Mouse (Mus musculus): ENCODE data around the gene Irf2. TPM values are rescaled to one million over a fixed set of nuclear protein-coding genes. Genes with fewer than 3 reads are reported as not detected.

Gene Irf2
- polyA plus RNA-seq, 1 experiment from 2014 or later = 43.3 TPM

GRCm38 (mm10) chr8:46735505-46735904 lies 4.0 kb upstream of the Irf2 start:
- no peaks in the 10 kb centered on the region for H3K4me1 ChIP-seq (replicated peaks; ENCODE audit: control insufficient read depth, insufficient read depth, low read length)
- no peak overlapping the region for H3K4me3 ChIP-seq (ENCODE audit: low read depth, low read length)
- H3K9me3 ChIP-seq (ENCODE audit: control insufficient read depth) = no peaks in the 10 kb centered on the region
- no peak for TF ChIP-seq CTCF (IDR thresholded peaks at IDR 0.05; ENCODE audit: low read depth)
- ATAC-seq = no peak
- H3K27me3 ChIP-seq (replicated peaks; ENCODE audit: control insufficient read depth, insufficient read depth, low read length) = no peaks in the 10 kb centered on the region
- no peak overlapping the region for H3K4me2 ChIP-seq (replicated peaks; ENCODE audit: low read depth)
- H3K27ac ChIP-seq (ENCODE audit: low read depth, low read length) = no peak overlapping the region
- 84% methylated on average over 11 of the region's 11 CpGs for WGBS
- no peak overlapping the region for H3K9ac ChIP-seq (ENCODE audit: low read depth, low read length)
- H3K36me3 ChIP-seq (ENCODE audit: control insufficient read depth, insufficient read depth) = no peaks in the 10 kb centered on the region

- Histone ChIP-seq H3K27ac (ENCODE audit: low read depth, low read length) (no peak overlapping the region), H3K4me2 (replicated peaks; ENCODE audit: low read depth) (no peak overlapping the region), H3K36me3 (ENCODE audit: control insufficient read depth, insufficient read depth) (no peaks in the 10 kb centered on the region), H3K27me3 (replicated peaks; ENCODE audit: control insufficient read depth, insufficient read depth, low read length) (no peaks in the 10 kb centered on the region), H3K4me1 (replicated peaks; ENCODE audit: control insufficient read depth, insufficient read depth, low read length) (no peaks in the 10 kb centered on the region), H3K9me3 (ENCODE audit: control insufficient read depth) (no peaks in the 10 kb centered on the region), H3K9ac (ENCODE audit: low read depth, low read length) (no peak overlapping the region), H3K4me3 (ENCODE audit: low read depth, low read length) (no peak overlapping the region)
- TF ChIP-seq CTCF (IDR thresholded peaks at IDR 0.05; ENCODE audit: low read depth) = peak; percentile 56
- ATAC-seq = no peak
- WGBS = 84% methylated on average over 3 of the region's 3 CpGs
Measured at GRCm38 (mm10) chr8:46736260-46736659, 3.3 kb upstream of the Irf2 start.

GRCm38 (mm10) chr8:46737421-46737820 lies 2.1 kb upstream of the Irf2 start:
- no peaks in the 10 kb centered on the region for H3K36me3 ChIP-seq (ENCODE audit: control insufficient read depth, insufficient read depth)
- H3K27me3 ChIP-seq (replicated peaks; ENCODE audit: control insufficient read depth, insufficient read depth, low read length) = no peaks in the 10 kb centered on the region
- no peak overlapping the region for H3K4me3 ChIP-seq (ENCODE audit: low read depth, low read length)
- no peaks in the 10 kb centered on the region for H3K9me3 ChIP-seq (ENCODE audit: control insufficient read depth)
- no peak overlapping the region for H3K4me2 ChIP-seq (replicated peaks; ENCODE audit: low read depth)
- H3K4me1 ChIP-seq (replicated peaks; ENCODE audit: control insufficient read depth, insufficient read depth, low read length) = peaks cover 2% of the 10 kb centered on the region; the same call in 1 of the 2 replicates
- no peak overlapping the region for H3K27ac ChIP-seq (ENCODE audit: low read depth, low read length)
- H3K9ac ChIP-seq (ENCODE audit: low read depth, low read length) = no peak overlapping the region
- no peak for TF ChIP-seq CTCF (IDR thresholded peaks at IDR 0.05; ENCODE audit: low read depth)
- WGBS = 74% methylated on average over 10 of the region's 10 CpGs
- ATAC-seq = no peak

GRCm38 (mm10) chr8:46737907-46738306 lies 1.6 kb upstream of the Irf2 start:
- H3K27ac ChIP-seq (ENCODE audit: low read depth, low read length) = 0 out of 2 replicates have a peak overlapping the region, but pooled peaks have one; percentile 83
- TF ChIP-seq CTCF (IDR thresholded peaks at IDR 0.05; ENCODE audit: low read depth) = no peak
- peak overlapping the region; percentile 76 for H3K4me2 ChIP-seq (replicated peaks; ENCODE audit: low read depth)
- no peak overlapping the region for H3K4me3 ChIP-seq (ENCODE audit: low read depth, low read length)
- peak overlapping the region; percentile 23; the same call in 1 of the 2 replicates for H3K9ac ChIP-seq (ENCODE audit: low read depth, low read length)
- H3K9me3 ChIP-seq (ENCODE audit: control insufficient read depth) = no peaks in the 10 kb centered on the region
- no peaks in the 10 kb centered on the region for H3K36me3 ChIP-seq (ENCODE audit: control insufficient read depth, insufficient read depth)
- H3K27me3 ChIP-seq (replicated peaks; ENCODE audit: control insufficient read depth, insufficient read depth, low read length) = no peaks in the 10 kb centered on the region
- H3K4me1 ChIP-seq (replicated peaks; ENCODE audit: control insufficient read depth, insufficient read depth, low read length) = peaks cover 7% of the 10 kb centered on the region; the same call in 1 of the 2 replicates
- 54% methylated on average over 3 of the region's 3 CpGs for WGBS
- ATAC-seq = no peak

- H3K9ac ChIP-seq (ENCODE audit: low read depth, low read length) = peak overlapping the region; percentile 99
- H3K4me1 ChIP-seq (replicated peaks; ENCODE audit: control insufficient read depth, insufficient read depth, low read length) = peaks cover 7% of the 10 kb centered on the region; the same call in 1 of the 2 replicates
- no peaks in the 10 kb centered on the region for H3K27me3 ChIP-seq (replicated peaks; ENCODE audit: control insufficient read depth, insufficient read depth, low read length)
- 37% methylated on average over 5 of the region's 5 CpGs for WGBS
- H3K4me3 ChIP-seq (ENCODE audit: low read depth, low read length) = peak overlapping the region; percentile 94
- H3K9me3 ChIP-seq (ENCODE audit: control insufficient read depth) = no peaks in the 10 kb centered on the region
- no peak for ATAC-seq
- TF ChIP-seq CTCF (IDR thresholded peaks at IDR 0.05; ENCODE audit: low read depth) = no peak
- peak overlapping the region; percentile 76 for H3K4me2 ChIP-seq (replicated peaks; ENCODE audit: low read depth)
- peak overlapping the region; percentile 83; the same call in 1 of the 2 replicates for H3K27ac ChIP-seq (ENCODE audit: low read depth, low read length)
- no peaks in the 10 kb centered on the region for H3K36me3 ChIP-seq (ENCODE audit: control insufficient read depth, insufficient read depth)
Measured at GRCm38 (mm10) chr8:46738601-46739000, 931 bp upstream of the Irf2 start.

- Histone ChIP-seq H3K4me3 (ENCODE audit: low read depth, low read length) (peak overlapping the region; percentile 94), H3K27me3 (replicated peaks; ENCODE audit: control insufficient read depth, insufficient read depth, low read length) (no peaks in the 10 kb centered on the region), H3K36me3 (ENCODE audit: control insufficient read depth, insufficient read depth) (no peaks in the 10 kb centered on the region), H3K9me3 (ENCODE audit: control insufficient read depth) (no peaks in the 10 kb centered on the region), H3K4me2 (replicated peaks; ENCODE audit: low read depth) (peak overlapping the region; percentile 76), H3K27ac (ENCODE audit: low read depth, low read length) (peak overlapping the region; percentile 99), H3K4me1 (replicated peaks; ENCODE audit: control insufficient read depth, insufficient read depth, low read length) (peaks cover 10% of the 10 kb centered on the region; the same call in 1 of the 2 replicates), H3K9ac (ENCODE audit: low read depth, low read length) (peak overlapping the region; percentile 99)
- under 1% methylated on average over 22 of the region's 22 CpGs for WGBS
- TF ChIP-seq CTCF (IDR thresholded peaks at IDR 0.05; ENCODE audit: low read depth) = no peak
- ATAC-seq = peak; percentile 3; the same call in 1 of the 2 replicates
Measured at GRCm38 (mm10) chr8:46739956-46740512, 502 bp downstream of the Irf2 start.
